Mouse (Mus musculus): ENCODE measurements around the gene Top1. TPM values are rescaled to one million over a fixed set of nuclear protein-coding genes. Genes with fewer than 3 reads are reported as not detected.

Gene Top1
- polyA plus RNA-seq, 1 experiment from 2014 or later = 92.2 TPM

GRCm38 (mm10) chr2:160760433-160761184 is 114.9 kb downstream of the Top1 start:
- H3K4me2 ChIP-seq = no peak overlapping the region
- H3K9me3 ChIP-seq = no peaks in the 10 kb centered on the region
- no peaks in the 10 kb centered on the region for H3K4me1 ChIP-seq (replicated peaks)
- no peak overlapping the region for H3K4me3 ChIP-seq
- WGBS = 89% methylated on average over 9 of the region's 9 CpGs
- H3K36me3 ChIP-seq = peaks cover 96% of the 10 kb centered on the region
- no peaks in the 10 kb centered on the region for H3K27me3 ChIP-seq
- no peak overlapping the region for H3K9ac ChIP-seq
- H3K27ac ChIP-seq (replicated peaks) = no peak overlapping the region
- no peak for ATAC-seq (ENCODE audit: low read depth)

- WGBS = 94% methylated on average over 3 of the region's 3 CpGs
- peaks cover 81% of the 10 kb centered on the region for H3K36me3 ChIP-seq
- no peak for ATAC-seq (ENCODE audit: low read depth)
Measured at GRCm38 (mm10) chr2:160763816-160764215, 118.1 kb downstream of the Top1 start.

GRCm38 (mm10) chr2:160764386-160764785 is 118.7 kb downstream of the Top1 start:
- Histone ChIP-seq H3K4me1 (replicated peaks) (no peaks in the 10 kb centered on the region; the same call in 1 of the 2 replicates), H3K9ac (no peak overlapping the region), H3K9me3 (no peaks in the 10 kb centered on the region), H3K27me3 (no peaks in the 10 kb centered on the region), H3K27ac (replicated peaks) (no peak overlapping the region), H3K4me3 (no peak overlapping the region), H3K36me3 (peaks cover 81% of the 10 kb centered on the region), H3K4me2 (no peak overlapping the region)
- ATAC-seq (ENCODE audit: low read depth) = no peak
- 96% methylated on average over 2 of the region's 2 CpGs for WGBS

More at GRCm38 (mm10) chr2:160763816-160764215, 118.1 kb downstream of the Top1 start:
- H3K9ac ChIP-seq = no peak overlapping the region
- no peaks in the 10 kb centered on the region for H3K9me3 ChIP-seq
- H3K4me2 ChIP-seq = no peak overlapping the region
- no peak overlapping the region for H3K27ac ChIP-seq (replicated peaks)
- no peak overlapping the region for H3K4me3 ChIP-seq
- no peaks in the 10 kb centered on the region for H3K27me3 ChIP-seq
- no peaks in the 10 kb centered on the region; the same call in 1 of the 2 replicates for H3K4me1 ChIP-seq (replicated peaks)

- no peak for ATAC-seq (ENCODE audit: low read depth)
- H3K9me3 ChIP-seq = no peaks in the 10 kb centered on the region
- H3K4me1 ChIP-seq (replicated peaks) = no peaks in the 10 kb centered on the region; the same call in 1 of the 2 replicates
- no peaks in the 10 kb centered on the region for H3K27me3 ChIP-seq
- WGBS = 81% methylated on average over 3 of the region's 3 CpGs
- H3K4me2 ChIP-seq = no peak overlapping the region
- H3K27ac ChIP-seq (replicated peaks) = no peak overlapping the region
- H3K4me3 ChIP-seq = no peak overlapping the region
- H3K36me3 ChIP-seq = peaks cover 76% of the 10 kb centered on the region
- H3K9ac ChIP-seq = no peak overlapping the region
Measured at GRCm38 (mm10) chr2:160765096-160765495, 119.4 kb downstream of the Top1 start.

GRCm38 (mm10) chr2:160766371-160766771 is 120.7 kb downstream of the Top1 start:
- Histone ChIP-seq H3K36me3 (peaks cover 71% of the 10 kb centered on the region), H3K4me2 (no peak overlapping the region), H3K4me1 (replicated peaks) (no peaks in the 10 kb centered on the region; the same call in 1 of the 2 replicates), H3K27ac (replicated peaks) (no peak overlapping the region), H3K9me3 (no peaks in the 10 kb centered on the region), H3K9ac (no peak overlapping the region), H3K4me3 (no peak overlapping the region), H3K27me3 (no peaks in the 10 kb centered on the region)
- ATAC-seq (ENCODE audit: low read depth) = no peak
- 59% methylated on average over 5 of the region's 5 CpGs for WGBS

- no peak overlapping the region for H3K4me2 ChIP-seq
- WGBS = 97% methylated on average over 2 of the region's 2 CpGs
- H3K4me1 ChIP-seq (replicated peaks) = no peaks in the 10 kb centered on the region; the same call in 1 of the 2 replicates
- ATAC-seq (ENCODE audit: low read depth) = no peak
- H3K27me3 ChIP-seq = no peaks in the 10 kb centered on the region
- H3K9ac ChIP-seq = no peak overlapping the region
- H3K36me3 ChIP-seq = peaks cover 62% of the 10 kb centered on the region
- 0 out of 2 replicates have a peak overlapping the region, but pooled peaks have one; percentile 7 for H3K27ac ChIP-seq (replicated peaks)
- H3K4me3 ChIP-seq = no peak overlapping the region
- H3K9me3 ChIP-seq = no peaks in the 10 kb centered on the region
Measured at GRCm38 (mm10) chr2:160767201-160767600, 121.5 kb downstream of the Top1 start.

GRCm38 (mm10) chr2:160768097-160768695 is 122.5 kb downstream of the Top1 start:
- 82% methylated on average over 4 of the region's 4 CpGs for WGBS
- no peaks in the 10 kb centered on the region; the same call in 1 of the 2 replicates for H3K4me1 ChIP-seq (replicated peaks)
- H3K9ac ChIP-seq = no peak overlapping the region
- H3K36me3 ChIP-seq = peaks cover 52% of the 10 kb centered on the region
- no peak overlapping the region for H3K4me2 ChIP-seq
- H3K9me3 ChIP-seq = no peaks in the 10 kb centered on the region
- ATAC-seq (ENCODE audit: low read depth) = no peak
- H3K4me3 ChIP-seq = no peak overlapping the region
- H3K27ac ChIP-seq (replicated peaks) = no peak overlapping the region
- H3K27me3 ChIP-seq = no peaks in the 10 kb centered on the region

- H3K4me1 ChIP-seq (replicated peaks) = no peaks in the 10 kb centered on the region; the same call in 1 of the 2 replicates
- 98% methylated on average over 2 of the region's 2 CpGs for WGBS
- H3K27ac ChIP-seq (replicated peaks) = no peak overlapping the region
- H3K9me3 ChIP-seq = no peaks in the 10 kb centered on the region
- no peak overlapping the region for H3K4me3 ChIP-seq
- no peaks in the 10 kb centered on the region for H3K27me3 ChIP-seq
- H3K4me2 ChIP-seq = no peak overlapping the region
- H3K36me3 ChIP-seq = peaks cover 44% of the 10 kb centered on the region
- no peak for ATAC-seq (ENCODE audit: low read depth)
- H3K9ac ChIP-seq = no peak overlapping the region
Measured at GRCm38 (mm10) chr2:160768997-160769396, 123.3 kb downstream of the Top1 start.

GRCm38 (mm10) chr2:160770409-160770808 is 124.7 kb downstream of the Top1 start:
- no peaks in the 10 kb centered on the region; the same call in 1 of the 2 replicates for H3K4me1 ChIP-seq (replicated peaks)
- H3K4me3 ChIP-seq = no peak overlapping the region
- no peak for ATAC-seq (ENCODE audit: low read depth)
- no peaks in the 10 kb centered on the region for H3K9me3 ChIP-seq
- no peak overlapping the region for H3K4me2 ChIP-seq
- no peak overlapping the region for H3K9ac ChIP-seq
- peaks cover 33% of the 10 kb centered on the region for H3K36me3 ChIP-seq
- H3K27me3 ChIP-seq = no peaks in the 10 kb centered on the region
- no peak overlapping the region for H3K27ac ChIP-seq (replicated peaks)

GRCm38 (mm10) chr2:160770871-160771270 is 125.2 kb downstream of the Top1 start:
- H3K9ac ChIP-seq = no peak overlapping the region
- peaks cover 30% of the 10 kb centered on the region for H3K36me3 ChIP-seq
- H3K9me3 ChIP-seq = no peaks in the 10 kb centered on the region
- no peak overlapping the region for H3K4me2 ChIP-seq
- no peaks in the 10 kb centered on the region; the same call in 1 of the 2 replicates for H3K4me1 ChIP-seq (replicated peaks)
- H3K4me3 ChIP-seq = no peak overlapping the region
- no peaks in the 10 kb centered on the region for H3K27me3 ChIP-seq
- WGBS = 85% methylated on average over 1 of the region's 1 CpGs
- ATAC-seq (ENCODE audit: low read depth) = no peak
- no peak overlapping the region for H3K27ac ChIP-seq (replicated peaks)

- Histone ChIP-seq H3K4me3 (no peak overlapping the region), H3K4me1 (replicated peaks) (no peaks in the 10 kb centered on the region), H3K27ac (replicated peaks) (no peak overlapping the region; the same call in 1 of the 2 replicates), H3K4me2 (no peak overlapping the region), H3K27me3 (no peaks in the 10 kb centered on the region), H3K9ac (no peak overlapping the region), H3K36me3 (peaks cover 23% of the 10 kb centered on the region), H3K9me3 (no peaks in the 10 kb centered on the region)
- WGBS = 89% methylated on average over 8 of the region's 8 CpGs
- ATAC-seq (ENCODE audit: low read depth) = no peak
Measured at GRCm38 (mm10) chr2:160771325-160772276, 125.9 kb downstream of the Top1 start.

Data from neural tube, embryonic 13.5 days (tissue).